Mouse (Mus musculus) cerebellum, adult (tissue): ENCODE measurements around the gene Usp47.
"Not testable (repeated sequence)": the region's sequence is repeated elsewhere in the genome, so short reads cannot be mapped to it uniquely, and the experiment has no call there.

Experiments
- ATAC-seq: cut with Nextera tagmentation; 2 replicates; pipeline ENCODE4 v1.9.2; 2017; ENCODE audit warnings: mild to moderate bottlenecking, moderate library complexity, mixed read lengths; ENCODE audit not compliant: insufficient number of reproducible peaks, low FRiP score, low TSS enrichment

Gene Usp47

GRCm38 (mm10) chr7:112035804-112036203, 12.5 kb downstream of the Usp47 start:
- no peak for ATAC-seq

GRCm38 (mm10) chr7:112036636-112037035, 13.3 kb downstream of the Usp47 start:
- ATAC-seq, result no peak

GRCm38 (mm10) chr7:112040271-112040670, 17.0 kb downstream of the Usp47 start:
- ATAC-seq, result no peak

- ATAC-seq, result no peak
Measured at GRCm38 (mm10) chr7:112042758-112043157, 19.5 kb downstream of the Usp47 start.

- ATAC-seq, result no peak
Measured at GRCm38 (mm10) chr7:112045249-112045648, 21.9 kb downstream of the Usp47 start.

- no peak for ATAC-seq
Measured at GRCm38 (mm10) chr7:112045794-112046388, 22.6 kb downstream of the Usp47 start.

- no peak for ATAC-seq
Measured at GRCm38 (mm10) chr7:112048643-112049042, 25.3 kb downstream of the Usp47 start.

- no peak for ATAC-seq
Measured at GRCm38 (mm10) chr7:112053667-112054066, 30.4 kb downstream of the Usp47 start.

- ATAC-seq, result no peak
Measured at GRCm38 (mm10) chr7:112055901-112056625, 32.8 kb downstream of the Usp47 start.

GRCm38 (mm10) chr7:112074868-112075267, 51.6 kb downstream of the Usp47 start:
- no peak for ATAC-seq

GRCm38 (mm10) chr7:112082636-112083035, 59.3 kb downstream of the Usp47 start:
- ATAC-seq, result no peak

GRCm38 (mm10) chr7:112084222-112084621, 60.9 kb downstream of the Usp47 start:
- no peak for ATAC-seq

GRCm38 (mm10) chr7:112085062-112085461, 61.8 kb downstream of the Usp47 start:
- ATAC-seq, result peak; percentile 64; the same call in 1 of the 2 replicates

GRCm38 (mm10) chr7:112086186-112086585, 62.9 kb downstream of the Usp47 start:
- ATAC-seq, result no peak

GRCm38 (mm10) chr7:112094923-112095322, 71.6 kb downstream of the Usp47 start:
- not testable (repeated sequence) for ATAC-seq

GRCm38 (mm10) chr7:112100887-112101286, 77.6 kb downstream of the Usp47 start:
- no peak for ATAC-seq

GRCm38 (mm10) chr7:112102933-112103332, 79.6 kb downstream of the Usp47 start:
- no peak for ATAC-seq

GRCm38 (mm10) chr7:112103816-112104215, 80.5 kb downstream of the Usp47 start:
- no peak for ATAC-seq

GRCm38 (mm10) chr7:112108757-112109156, 85.5 kb downstream of the Usp47 start:
- ATAC-seq, result no peak

- ATAC-seq, result no peak
Measured at GRCm38 (mm10) chr7:112110638-112111372, 87.5 kb downstream of the Usp47 start.

GRCm38 (mm10) chr7:112117501-112117900, 94.2 kb downstream of the Usp47 start:
- ATAC-seq, result no peak
